In genomic region chr16:22015569-22015968, GRCm38 (mm10) we compare ENCODE assay signal across 25 mouse cellular contexts. TPM values are rescaled to one million over a fixed set of nuclear protein-coding genes. Genes with fewer than 3 reads are reported as not detected.
A peak's percentile ranks its signal among the peaks of the same experiment; 100 is the strongest.
DNase-seq lines count a peak whose midpoint lies in the region; ATAC-seq and TF ChIP-seq lines count a peak whose summit lies in the region.
"Had no signal": no experiment of that assay in that cellular context is flagged by ENCODE, and none has a peak within 500 bp of the region (broad histone marks: within the 10 kb centered on the region; RNA-seq: fewer than 3 reads in every experiment).

No protein-coding gene starts in this region.

- DNase-seq in heart, adult 11 months: peak; percentile 30
- DNase-seq in heart, postnatal 36 days: no peak
- DNase-seq in ZHBTc4 (ENCODE audit: low read depth, low spot score): peak; percentile 65
- DNase-seq in cerebellum, adult 9-10 months: no peak
- DNase-seq in thymus, postnatal 36 days: no peak
- no peak for DNase-seq in lung, postnatal 0 days (ENCODE audit: low spot score)
- DNase-seq: adrenal gland, postnatal 10 days; B cell, adult 2 months; cerebellum, adult 11-12 months; cerebellum, adult 9-11 months; cerebellum, postnatal 36 days; forebrain, postnatal 0 days; gastrocnemius, adult 2 months; gastrocnemius, postnatal 36 days; heart, adult 2 months; heart, postnatal 14 days had no signal

- WGBS in lung, postnatal 0 days: 87% methylated on average over 1 of the region's 1 CpGs

- H3K36me3 ChIP-seq in lung, postnatal 0 days (ENCODE audit: insufficient read depth, low read length): no peaks in the 10 kb centered on the region; the same call in 1 of the 2 replicates

- H3K4me3 ChIP-seq in lung, postnatal 0 days (ENCODE audit: low read depth, low read length): no peak overlapping the region
- H3K4me3 ChIP-seq: embryonic facial prominence, embryonic 10.5 days; forebrain, embryonic 13.5 days; gastrocnemius, adult 2 months; heart, adult 2 months; heart, embryonic 15.5 days; hindbrain, embryonic 10.5 days; intestine, embryonic 15.5 days had no signal

- H3K27ac ChIP-seq in lung, postnatal 0 days (ENCODE audit: low read length): no peak overlapping the region
- H3K27ac ChIP-seq: embryonic facial prominence, embryonic 10.5 days; forebrain, embryonic 13.5 days; gastrocnemius, adult 2 months; heart, adult 2 months; heart, embryonic 15.5 days; hindbrain, embryonic 10.5 days; hindbrain, embryonic 14.5 days; intestine, embryonic 15.5 days had no signal

- H3K9ac ChIP-seq in lung, postnatal 0 days (replicated peaks; ENCODE audit: low read depth): no peak overlapping the region
- H3K9ac ChIP-seq: forebrain, embryonic 13.5 days; forebrain, postnatal 0 days; heart, embryonic 15.5 days; hindbrain, embryonic 14.5 days; intestine, embryonic 15.5 days had no signal

- no peak for TF ChIP-seq CTCF in lung, postnatal 0 days (IDR thresholded peaks at IDR 0.05)

- no peak for TF ChIP-seq EP300 in lung, postnatal 0 days (IDR thresholded peaks at IDR 0.05)

- H3K4me2 ChIP-seq in lung, postnatal 0 days (replicated peaks; ENCODE audit: low read depth, low read length): no peak overlapping the region
- H3K4me2 ChIP-seq: forebrain, embryonic 13.5 days; heart, embryonic 11.5 days; heart, embryonic 15.5 days; hindbrain, embryonic 14.5 days; intestine, embryonic 15.5 days had no signal

- no peaks in the 10 kb centered on the region for H3K4me1 ChIP-seq in lung, postnatal 0 days (ENCODE audit: insufficient read depth, low read depth, low read length)
- H3K4me1 ChIP-seq: intestine, embryonic 15.5 days had no signal

- no peaks in the 10 kb centered on the region for H3K9me3 ChIP-seq in lung, postnatal 0 days (ENCODE audit: low read length)
- H3K9me3 ChIP-seq: embryonic facial prominence, embryonic 10.5 days; forebrain, embryonic 13.5 days; heart, embryonic 15.5 days; hindbrain, embryonic 10.5 days; intestine, embryonic 15.5 days had no signal

- no peaks in the 10 kb centered on the region for H3K27me3 ChIP-seq in lung, postnatal 0 days (replicated peaks; ENCODE audit: insufficient read depth, low read length)
- H3K27me3 ChIP-seq: forebrain, embryonic 13.5 days; heart, embryonic 15.5 days; intestine, embryonic 15.5 days had no signal

- peak; percentile 93 for ATAC-seq in megakaryocyte, adult 5-6 weeks (ENCODE audit: poor library complexity, severe bottlenecking)
- ATAC-seq in lung, postnatal 0 days: no peak
- ATAC-seq: CD4-positive, CD25-positive, alpha-beta regulatory T cell, adult 4 months; forebrain, embryonic 13.5 days; forebrain, postnatal 0 days; intestine, embryonic 15.5 days had no signal

- intact Hi-C loops in heart, postnatal 36 days (cut with DNase I): loop anchor here (10.0 kb wide), 1 partner anchor 829 kb away; no protein-coding TSS in a partner anchor

RNA-seq across cellular contexts. Expression of gene Senp2, which starts 6.3 kb away (rescaled TPM):
- 10 to 100 TPM; 19.8 to 19.9 TPM for total RNA-seq in heart, postnatal 36 days (2021)
- total RNA-seq in megakaryocyte, adult 5-6 weeks (2015): 47.3 and 52.5 TPM in 2 replicates
- 45.5 and 53.5 TPM in 2 replicates for total RNA-seq in megakaryocyte, adult 5-6 weeks (2017)
- polyA plus RNA-seq in lung, postnatal 0 days (2015; fragmentation: Nextera tagmentation; extraction: Ambion mirVana): 29.6 and 30.2 TPM in 2 replicates

RNA-seq across cellular contexts. Expression of gene Liph, which starts 20.1 kb away (rescaled TPM):
- total RNA-seq in heart, postnatal 36 days (2021): not detected
- total RNA-seq in megakaryocyte, adult 5-6 weeks (2015): not detected in 2 replicates
- 0.84 TPM in 1 of 2 replicates, not detected in the other for total RNA-seq in megakaryocyte, adult 5-6 weeks (2017)
- 30.4 and 31.0 TPM in 2 replicates for polyA plus RNA-seq in lung, postnatal 0 days (2015; fragmentation: Nextera tagmentation; extraction: Ambion mirVana)
- total RNA-seq: gastrocnemius, adult 2 months; gastrocnemius, postnatal 36 days; heart, adult 2 months had no signal

Comparison
In these comparisons a context has a peak if more than half of its experiments do, and no peak if none do; other contexts are left out.
1. DNase-seq: peak in heart, adult 11 months (single experiment) and ZHBTc4 (single experiment); none in heart, postnatal 36 days (0 of 2), cerebellum, adult 9-10 months (single experiment), thymus, postnatal 36 days (0 of 2) and lung, postnatal 0 days (single experiment).